Mouse (Mus musculus) hindbrain, postnatal 0 days (tissue): Measurements from ENCODE around the gene Bend5. TPM values are rescaled to one million over a fixed set of nuclear protein-coding genes. Genes with fewer than 3 reads are reported as not detected.

Experiments
- ATAC-seq: fragments of 200-750 bp; cut with Nextera tagmentation; 2 replicates; pipeline ENCODE4 v1.8.0; 2017; ENCODE audit warnings: mild to moderate bottlenecking, moderate TSS enrichment, moderate library complexity
- DNase-seq: peaks from one replicate; pipeline ENCODE4 v3.0.0-alpha.2; 2015; ENCODE audit warnings: low spot score
- H3K27ac ChIP-seq: fragments of 300-500 bp; sonication (generic); 2 replicates; pipeline ENCODE4 v1.5.1; 2014; ENCODE audit warnings: mild to moderate bottlenecking
- H3K27me3 ChIP-seq: fragments of 300-500 bp; sonication (generic); 2 replicates; pipeline ENCODE4 v1.6.1; 2014; ENCODE audit warnings: low read length, mixed read lengths; ENCODE audit not compliant: insufficient read depth
- H3K36me3 ChIP-seq: fragments of 300-500 bp; sonication (generic); 2 replicates; pipeline ENCODE4 v1.6.1; 2014; ENCODE audit warnings: low read length, mixed read lengths; ENCODE audit not compliant: insufficient read depth
- H3K4me1 ChIP-seq: fragments of 300-500 bp; sonication (generic); 2 replicates; pipeline ENCODE4 v1.6.1; 2014; ENCODE audit warnings: antibody characterized with exemption, low read length, mixed read lengths; ENCODE audit not compliant: insufficient read depth
- H3K4me2 ChIP-seq: fragments of 300-500 bp; sonication (generic); 2 replicates; pipeline ENCODE4 v1.6.1; 2014; ENCODE audit warnings: low read depth, mild to moderate bottlenecking, low read length, moderate library complexity, mixed read lengths
- H3K4me3 ChIP-seq: fragments of 300-500 bp; sonication (generic); 2 replicates; pipeline ENCODE4 v1.5.1; 2014; ENCODE audit warnings: low read length
- H3K9ac ChIP-seq: fragments of 300-500 bp; sonication (generic); replicated peaks from 2 replicates; pipeline ENCODE4 v1.6.1; 2014; ENCODE audit warnings: mild to moderate bottlenecking, low read length, moderate library complexity, mixed read lengths
- H3K9me3 ChIP-seq: fragments of 300-500 bp; sonication (generic); 2 replicates; pipeline ENCODE4 v1.6.1; 2016; ENCODE audit warnings: low read length, mixed read lengths
- CTCF ChIP-seq: IDR thresholded peaks from 2 replicates; pipeline ENCODE4 v1.5.1; 2016; ENCODE audit warnings: antibody characterized with exemption, control low read depth, low read depth
- WGBS: fragments of 180-500 bp; shearing (Covaris S2); extraction: QIAGEN DNeasy Blood & Tissue Kit; methylation state at CpG from one replicate; pipeline ENCODE4 v1.1.7; 2014; 5-methylcytosine and 5-hydroxymethylcytosine counted together
- polyA plus RNA-seq: library from polyadenylated mRNA; unstranded; fragments of >200 nt; fragmentation: Nextera tagmentation; extraction: Ambion mirVana; gene quantifications from 2 replicates; pipeline ENCODE4 v1.2.1, GENCODE M21; 2015
- total RNA-seq: library from RNA; depleted of rRNA; stranded (reverse); fragments of >200 nt; gene quantifications from 2 replicates; pipeline ENCODE4 v1.2.3, GENCODE M21; 2014

The Bend5 gene
- total and polyA plus RNA-seq, 2 experiments from 2014 or later = 30.6 to 48.9 TPM

GRCm38 (mm10) chr4:111419476-111419875 lies 4.7 kb downstream of the Bend5 start:
- no peak for TF ChIP-seq CTCF
- Histone ChIP-seq H3K4me3 (no peak overlapping the region), H3K27ac (no peak overlapping the region), H3K9me3 (no peaks in the 10 kb centered on the region), H3K36me3 (no peaks in the 10 kb centered on the region), H3K4me2 (no peak overlapping the region), H3K9ac (no peak overlapping the region), H3K4me1 (peaks cover 16% of the 10 kb centered on the region), H3K27me3 (no peaks in the 10 kb centered on the region)
- DNase-seq (no peak), ATAC-seq (no peak)
- WGBS = 90% methylated on average over 1 of the region's 1 CpGs

- Histone ChIP-seq H3K9ac (no peak overlapping the region), H3K9me3 (no peaks in the 10 kb centered on the region), H3K27me3 (no peaks in the 10 kb centered on the region), H3K4me2 (no peak overlapping the region), H3K4me3 (no peak overlapping the region), H3K27ac (no peak overlapping the region), H3K36me3 (no peaks in the 10 kb centered on the region), H3K4me1 (peaks cover 16% of the 10 kb centered on the region)
- no peak for ATAC-seq
- TF ChIP-seq CTCF = no peak
- DNase-seq = peak; percentile 44
- WGBS = 51% methylated on average over 3 of the region's 3 CpGs
Measured at GRCm38 (mm10) chr4:111420031-111420430, 5.2 kb downstream of the Bend5 start.

- ATAC-seq (no peak), DNase-seq (no peak)
- 85% methylated on average over 4 of the region's 4 CpGs for WGBS
- H3K9me3 ChIP-seq = no peaks in the 10 kb centered on the region
- TF ChIP-seq CTCF = no peak
- H3K9ac ChIP-seq = no peak overlapping the region
- H3K27ac ChIP-seq = no peak overlapping the region
- no peak overlapping the region for H3K4me2 ChIP-seq
- peaks cover 11% of the 10 kb centered on the region for H3K4me1 ChIP-seq
- H3K27me3 ChIP-seq = no peaks in the 10 kb centered on the region
- H3K4me3 ChIP-seq = no peak overlapping the region
- no peaks in the 10 kb centered on the region for H3K36me3 ChIP-seq
Measured at GRCm38 (mm10) chr4:111420955-111421354, 6.1 kb downstream of the Bend5 start.

- ATAC-seq (no peak), DNase-seq (no peak)
- 87% methylated on average over 6 of the region's 6 CpGs for WGBS
- H3K36me3 ChIP-seq = no peaks in the 10 kb centered on the region
- H3K9me3 ChIP-seq = no peaks in the 10 kb centered on the region
- no peaks in the 10 kb centered on the region for H3K27me3 ChIP-seq
- no peak overlapping the region for H3K4me3 ChIP-seq
- no peak overlapping the region for H3K4me2 ChIP-seq
- no peak overlapping the region for H3K27ac ChIP-seq
- no peak for TF ChIP-seq CTCF
- H3K4me1 ChIP-seq = peaks cover 4% of the 10 kb centered on the region; the same call in 1 of the 2 replicates
- H3K9ac ChIP-seq = no peak overlapping the region
Measured at GRCm38 (mm10) chr4:111421785-111422184, 7.0 kb downstream of the Bend5 start.

GRCm38 (mm10) chr4:111424371-111424950 lies 9.7 kb downstream of the Bend5 start:
- Histone ChIP-seq H3K4me3 (no peak overlapping the region), H3K9ac (no peak overlapping the region), H3K27ac (no peak overlapping the region), H3K4me2 (no peak overlapping the region), H3K9me3 (no peaks in the 10 kb centered on the region), H3K36me3 (no peaks in the 10 kb centered on the region), H3K4me1 (0 out of 2 replicates have a peak, but pooled peaks cover 2% of the 10 kb centered on the region), H3K27me3 (no peaks in the 10 kb centered on the region)
- no peak for TF ChIP-seq CTCF
- 89% methylated on average over 1 of the region's 1 CpGs for WGBS
- ATAC-seq (no peak), DNase-seq (no peak)

GRCm38 (mm10) chr4:111425170-111425569 lies 10.4 kb downstream of the Bend5 start:
- H3K4me2 ChIP-seq = no peak overlapping the region
- ATAC-seq = no peak
- no peak for TF ChIP-seq CTCF
- H3K36me3 ChIP-seq = no peaks in the 10 kb centered on the region
- DNase-seq = no peak
- H3K27me3 ChIP-seq = no peaks in the 10 kb centered on the region
- H3K4me1 ChIP-seq = no peaks in the 10 kb centered on the region
- no peak overlapping the region for H3K27ac ChIP-seq
- H3K4me3 ChIP-seq = no peak overlapping the region
- WGBS = 71% methylated on average over 6 of the region's 6 CpGs
- no peak overlapping the region for H3K9ac ChIP-seq
- H3K9me3 ChIP-seq = no peaks in the 10 kb centered on the region

- no peak for DNase-seq
- Histone ChIP-seq H3K27ac (no peak overlapping the region), H3K4me1 (no peaks in the 10 kb centered on the region), H3K27me3 (no peaks in the 10 kb centered on the region), H3K4me2 (no peak overlapping the region), H3K36me3 (peaks cover 15% of the 10 kb centered on the region), H3K9me3 (no peaks in the 10 kb centered on the region), H3K9ac (no peak overlapping the region), H3K4me3 (no peak overlapping the region)
- no peak for TF ChIP-seq CTCF
- ATAC-seq = no peak
- 79% methylated on average over 2 of the region's 2 CpGs for WGBS
Measured at GRCm38 (mm10) chr4:111431186-111431585, 16.4 kb downstream of the Bend5 start.
